In genomic region chr4:43874501-43874900, GRCm38 (mm10) we compare ENCODE assay signal across 11 mouse cellular contexts. TPM values are rescaled to one million over a fixed set of nuclear protein-coding genes. Genes with fewer than 3 reads are reported as not detected.
DNase-seq lines count a peak whose midpoint lies in the region; ATAC-seq and TF ChIP-seq lines count a peak whose summit lies in the region.
"Had no signal": no experiment of that assay in that cellular context is flagged by ENCODE, and none has a peak within 500 bp of the region (broad histone marks: within the 10 kb centered on the region; RNA-seq: fewer than 3 reads in every experiment).

No protein-coding gene starts in this region.

- peaks cover 2% of the 10 kb centered on the region for H3K9me3 ChIP-seq in lung, embryonic 16.5 days (ENCODE audit: control insufficient read depth, low read length)
- H3K9me3 ChIP-seq in hindbrain, embryonic 10.5 days: peaks cover 4% of the 10 kb centered on the region; the same call in 1 of the 2 replicates
- H3K9me3 ChIP-seq in midbrain, embryonic 11.5 days (ENCODE audit: control insufficient read depth, low read length): no peaks in the 10 kb centered on the region

- H3K4me2 ChIP-seq in lung, embryonic 16.5 days (ENCODE audit: low read depth, low read length): peak overlapping the region; percentile 95
- H3K4me2 ChIP-seq in midbrain, embryonic 11.5 days: peak overlapping the region; percentile 95

- 36% methylated on average over 7 of the region's 7 CpGs for WGBS in lung, embryonic 16.5 days
- WGBS in lung, adult 2 months: 27% methylated on average over 7 of the region's 7 CpGs
- 57% methylated on average over 7 of the region's 7 CpGs for WGBS in hindbrain, embryonic 10.5 days
- WGBS in midbrain, embryonic 11.5 days: 63% methylated on average over 7 of the region's 7 CpGs

- peak overlapping the region; percentile 77 for H3K4me3 ChIP-seq in lung, embryonic 16.5 days (ENCODE audit: low read length)
- H3K4me3 ChIP-seq in lung, adult 2 months (replicated peaks; ENCODE audit: extremely low read depth, low read depth, low read length): no peak overlapping the region
- H3K4me3 ChIP-seq in hindbrain, embryonic 10.5 days: peak overlapping the region; percentile 90
- peak overlapping the region; percentile 89 for H3K4me3 ChIP-seq in midbrain, embryonic 11.5 days (ENCODE audit: low read depth, low read length)

- peaks cover 17% of the 10 kb centered on the region for H3K4me1 ChIP-seq in lung, embryonic 16.5 days (replicated peaks; ENCODE audit: control insufficient read depth, insufficient read depth, low read length)
- H3K4me1 ChIP-seq in lung, adult 2 months (ENCODE audit: control insufficient read depth, insufficient read depth, low read length): peaks cover 5% of the 10 kb centered on the region; the same call in 1 of the 2 replicates
- H3K4me1 ChIP-seq in hindbrain, embryonic 10.5 days (replicated peaks): peaks cover 40% of the 10 kb centered on the region
- peaks cover 20% of the 10 kb centered on the region; the same call in 1 of the 2 replicates for H3K4me1 ChIP-seq in midbrain, embryonic 11.5 days (ENCODE audit: control insufficient read depth, insufficient read depth, low read length)

- no peak for TF ChIP-seq CTCF in lung, adult 2 months (IDR thresholded peaks at IDR 0.05; ENCODE audit: insufficient read depth, low read length)

- H3K36me3 ChIP-seq in lung, embryonic 16.5 days (ENCODE audit: control insufficient read depth, insufficient read depth, low read length): no peaks in the 10 kb centered on the region
- H3K36me3 ChIP-seq in hindbrain, embryonic 10.5 days: no peaks in the 10 kb centered on the region
- H3K36me3 ChIP-seq in midbrain, embryonic 11.5 days (ENCODE audit: control insufficient read depth, insufficient read depth, low read length): no peaks in the 10 kb centered on the region

- H3K27ac ChIP-seq in lung, embryonic 16.5 days (ENCODE audit: low read length): no peak overlapping the region
- H3K27ac ChIP-seq in hindbrain, embryonic 10.5 days: peak overlapping the region; percentile 98
- H3K27ac ChIP-seq in midbrain, embryonic 11.5 days (ENCODE audit: low read depth, low read length): no peak overlapping the region

- no peaks in the 10 kb centered on the region for H3K27me3 ChIP-seq in lung, embryonic 16.5 days (ENCODE audit: control insufficient read depth, insufficient read depth, low read depth, low read length)
- H3K27me3 ChIP-seq in hindbrain, embryonic 10.5 days (ENCODE audit: insufficient read depth, poor library complexity, severe bottlenecking): peaks cover 3% of the 10 kb centered on the region; the same call in 1 of the 2 replicates
- no peaks in the 10 kb centered on the region for H3K27me3 ChIP-seq in midbrain, embryonic 11.5 days (ENCODE audit: control insufficient read depth, insufficient read depth, low read length)
- H3K27me3 ChIP-seq: Patski had no signal

- ATAC-seq in lung, embryonic 16.5 days (ENCODE audit: low read depth): no peak
- no peak for ATAC-seq in midbrain, embryonic 11.5 days (ENCODE audit: low FRiP score)

- no peak for DNase-seq in lung, adult 2 months
- DNase-seq in hindbrain, embryonic 10.5 days (ENCODE audit: low spot score): no peak
- no peak for DNase-seq in midbrain, embryonic 11.5 days (ENCODE audit: low spot score, missing footprints)
- DNase-seq in cerebellum, postnatal 10 days: no peak
- no peak for DNase-seq in frontal cortex, adult 2 months (ENCODE audit: extremely low spot score in 1 of 2, low spot score in 1 of 2)
- DNase-seq in layer of hippocampus, postnatal 25 days (ENCODE audit: extremely low spot score in 1 of 2, low spot score in 1 of 2): no peak
- DNase-seq: cerebellum, adult 9-10 months; gastrocnemius, postnatal 10 days had no signal

- peak overlapping the region; percentile 89 for H3K9ac ChIP-seq in lung, embryonic 16.5 days (ENCODE audit: low read length)
- H3K9ac ChIP-seq in midbrain, embryonic 11.5 days (ENCODE audit: low read length): peak overlapping the region; percentile 90

- no peak for TF ChIP-seq POLR2A in lung, adult 2 months (IDR thresholded peaks at IDR 0.05; ENCODE audit: borderline replicate concordance, extremely low read depth, low read depth, low read length)

RNA-seq across cellular contexts. Expression of gene Reck, which starts 0.8 kb away (rescaled TPM):
- polyA plus RNA-seq in lung, embryonic 16.5 days (2015; fragmentation: Nextera tagmentation; extraction: Ambion mirVana): 24.1 and 25.2 TPM in 2 replicates
- polyA plus RNA-seq in lung, adult 2 months (2012; rRNA removed): 39.4 and 43.8 TPM in 2 replicates
- polyA plus RNA-seq in hindbrain, embryonic 10.5 days (2016; fragmentation: Nextera tagmentation; extraction: Ambion mirVana): 11.4 and 11.9 TPM in 2 replicates
- polyA plus RNA-seq in midbrain, embryonic 11.5 days (2014; fragmentation: Nextera tagmentation; extraction: Ambion mirVana): 11.9 and 13.6 TPM in 2 replicates
- 12.5 and 13.4 TPM in 2 replicates for polyA plus RNA-seq in frontal cortex, adult 2 months (2012; rRNA removed)
- total RNA-seq in layer of hippocampus, postnatal 25 days (2021): 1 to 10 TPM; 5.2 to 6.0 TPM

RNA-seq across cellular contexts. Expression of gene Olfr155, which starts 23.1 kb away (rescaled TPM):
- polyA plus RNA-seq in lung, embryonic 16.5 days (2015; fragmentation: Nextera tagmentation; extraction: Ambion mirVana): not detected in 2 replicates
- not detected in 2 replicates for polyA plus RNA-seq in lung, adult 2 months (2012; rRNA removed)
- not detected in 2 replicates for polyA plus RNA-seq in hindbrain, embryonic 10.5 days (2016; fragmentation: Nextera tagmentation; extraction: Ambion mirVana)
- polyA plus RNA-seq in midbrain, embryonic 11.5 days (2014; fragmentation: Nextera tagmentation; extraction: Ambion mirVana): not detected in 2 replicates
- polyA plus RNA-seq in frontal cortex, adult 2 months (2012; rRNA removed): 0.08 TPM in 1 of 2 replicates, not detected in the other
- total RNA-seq in layer of hippocampus, postnatal 25 days (2021): not detected
- total RNA-seq: gastrocnemius, postnatal 10 days; left cerebral cortex, postnatal 14 days had no signal
- polyA plus RNA-seq: Patski had no signal

RNA-seq across cellular contexts. Expression of gene Olfr157, which starts 34.5 kb away (rescaled TPM):
- not detected in 2 replicates for polyA plus RNA-seq in lung, embryonic 16.5 days (2015; fragmentation: Nextera tagmentation; extraction: Ambion mirVana)
- polyA plus RNA-seq in lung, adult 2 months (2012; rRNA removed): not detected in 2 replicates
- not detected in 2 replicates for polyA plus RNA-seq in hindbrain, embryonic 10.5 days (2016; fragmentation: Nextera tagmentation; extraction: Ambion mirVana)
- not detected in 2 replicates for polyA plus RNA-seq in midbrain, embryonic 11.5 days (2014; fragmentation: Nextera tagmentation; extraction: Ambion mirVana)
- not detected in 2 replicates for polyA plus RNA-seq in frontal cortex, adult 2 months (2012; rRNA removed)
- total RNA-seq in layer of hippocampus, postnatal 25 days (2021): not detected
- total RNA-seq: gastrocnemius, postnatal 10 days; left cerebral cortex, postnatal 14 days had no signal
- polyA plus RNA-seq: Patski had no signal

RNA-seq across cellular contexts. Expression of gene Olfr156, which starts 50.8 kb away (rescaled TPM):
- polyA plus RNA-seq in lung, embryonic 16.5 days (2015; fragmentation: Nextera tagmentation; extraction: Ambion mirVana): not detected in 2 replicates
- not detected in 2 replicates for polyA plus RNA-seq in lung, adult 2 months (2012; rRNA removed)
- polyA plus RNA-seq in hindbrain, embryonic 10.5 days (2016; fragmentation: Nextera tagmentation; extraction: Ambion mirVana): not detected in 2 replicates
- polyA plus RNA-seq in midbrain, embryonic 11.5 days (2014; fragmentation: Nextera tagmentation; extraction: Ambion mirVana): not detected in 2 replicates
- not detected in 2 replicates for polyA plus RNA-seq in frontal cortex, adult 2 months (2012; rRNA removed)
- not detected for total RNA-seq in layer of hippocampus, postnatal 25 days (2021)
- total RNA-seq: gastrocnemius, postnatal 10 days; left cerebral cortex, postnatal 14 days had no signal
- polyA plus RNA-seq: Patski had no signal
